Mouse (Mus musculus) hindlimb bud, embryonic 11.5 days (tissue): ENCODE results near the gene Zyx.

Experiments
- DNase-seq: peaks from one replicate; pipeline ENCODE4 v3.0.0-alpha.2; 2012; ENCODE audit warnings: low read depth, low spot score; ENCODE audit errors: extremely low spot score

Gene Zyx

GRCm38 (mm10) chr6:42349426-42350020 lies at the start of gene Zyx:
TSS of gene Zyx (plus strand) at chr6:42349630.
- DNase-seq: peak; percentile 39

- DNase-seq: no peak
Measured at GRCm38 (mm10) chr6:42309816-42310378, 39.5 kb upstream of the Zyx start.

- no peak for DNase-seq
Measured at GRCm38 (mm10) chr6:42310427-42311053, 38.9 kb upstream of the Zyx start.

- no peak for DNase-seq
Measured at GRCm38 (mm10) chr6:42318293-42318692, 31.1 kb upstream of the Zyx start.

- DNase-seq: no peak
Measured at GRCm38 (mm10) chr6:42323371-42324066, 25.9 kb upstream of the Zyx start.

- DNase-seq: no peak
Measured at GRCm38 (mm10) chr6:42324067-42324481, 25.4 kb upstream of the Zyx start.

GRCm38 (mm10) chr6:42324482-42325267 lies 24.8 kb upstream of the Zyx start, which contains the start of gene Fam131b:
TSS of gene Fam131b (minus strand) at chr6:42324643.
- peak; percentile 10 for DNase-seq

- peak; percentile 54 for DNase-seq
Measured at GRCm38 (mm10) chr6:42325268-42325609, 24.2 kb upstream of the Zyx start.

- no peak for DNase-seq
Measured at GRCm38 (mm10) chr6:42326509-42326908, 22.9 kb upstream of the Zyx start.

GRCm38 (mm10) chr6:42328757-42329156 lies 20.7 kb upstream of the Zyx start:
- no peak for DNase-seq

GRCm38 (mm10) chr6:42330216-42330615 lies 19.2 kb upstream of the Zyx start:
- DNase-seq: no peak

GRCm38 (mm10) chr6:42330946-42331345 lies 18.5 kb upstream of the Zyx start:
- DNase-seq: no peak

- no peak for DNase-seq
Measured at GRCm38 (mm10) chr6:42339189-42339588, 10.2 kb upstream of the Zyx start.

GRCm38 (mm10) chr6:42339981-42340380 lies 9.4 kb upstream of the Zyx start:
- no peak for DNase-seq

- no peak for DNase-seq
Measured at GRCm38 (mm10) chr6:42342171-42342570, 7.3 kb upstream of the Zyx start.

- no peak for DNase-seq
Measured at GRCm38 (mm10) chr6:42343361-42344120, 5.9 kb upstream of the Zyx start.

GRCm38 (mm10) chr6:42344255-42344654 lies 5.2 kb upstream of the Zyx start:
- DNase-seq: no peak

- no peak for DNase-seq
Measured at GRCm38 (mm10) chr6:42348281-42349005, 987 bp upstream of the Zyx start.

GRCm38 (mm10) chr6:42349006-42349425 lies 414 bp upstream of the Zyx start:
- no peak for DNase-seq
